Mouse (Mus musculus) erythroblast, adult 5-6 weeks (primary cell): ENCODE measurements around the gene 5730455P16Rik. TPM values are rescaled to one million over a fixed set of nuclear protein-coding genes. Genes with fewer than 3 reads are reported as not detected.
A peak's percentile ranks its signal among the peaks of the same experiment; 100 is the strongest.
"Not testable (repeated sequence)": the region's sequence is repeated elsewhere in the genome, so short reads cannot be mapped to it uniquely, and the experiment has no call there.

ENCODE experiments used
- ATAC-seq: replicated peaks from 2 replicates; pipeline ENCODE4 v1.8.0; 2016; ENCODE audit warnings: moderate number of reproducible peaks, mild to moderate bottlenecking, moderate TSS enrichment, inconsistent platforms; ENCODE audit not compliant: poor library complexity, low FRiP score, severe bottlenecking
- total RNA-seq, 2 experiments: library from RNA; stranded (forward) in 1 of 2; stranded (reverse) in 1 of 2; fragments of 150-400 nt in 1 of 2; fragments of 200-764, 138-1000 nt in 1 of 2; gene quantifications; 2 replicates each; pipeline versions ENCODE4 v1.2.3 to v1.2.4; 2015 to 2017; ENCODE audit warnings: low replicate concordance in 2 of 2

5730455P16Rik gene
- total RNA-seq, 2 experiments from 2014 or later, result 0.96 to 4.0 TPM

DNA sequence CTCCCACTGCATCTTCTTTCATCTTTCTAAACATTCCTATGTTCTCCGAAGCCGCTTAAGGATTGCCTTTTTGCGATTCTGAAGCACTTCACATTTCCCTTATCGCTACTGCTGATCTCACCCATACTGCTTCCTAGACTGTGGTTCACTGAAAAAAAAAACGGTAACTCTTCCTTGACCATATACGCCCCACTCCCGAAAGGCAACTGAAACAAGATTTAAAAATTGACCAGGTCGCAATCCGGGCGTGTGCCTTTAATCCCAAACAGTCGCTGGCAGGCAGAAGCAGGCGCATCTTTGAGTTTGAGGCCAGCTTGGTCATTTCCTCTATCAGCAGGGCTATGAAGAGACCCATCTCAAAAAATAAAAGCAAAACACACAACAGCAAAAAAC is 4.8 kb upstream of the 5730455P16Rik start:
- peak; percentile 36 for ATAC-seq

- ATAC-seq, result not testable (repeated sequence)
These were observed 1.4 kb upstream of the 5730455P16Rik start for GRCm38 (mm10) chr11:80379184-80379583.

GRCm38 (mm10) chr11:80378452-80379068 is 726 bp upstream of the 5730455P16Rik start:
- not testable (repeated sequence) for ATAC-seq

- ATAC-seq, result no peak
These were observed 1.2 kb downstream of the 5730455P16Rik start for GRCm38 (mm10) chr11:80376651-80377050.

DNA sequence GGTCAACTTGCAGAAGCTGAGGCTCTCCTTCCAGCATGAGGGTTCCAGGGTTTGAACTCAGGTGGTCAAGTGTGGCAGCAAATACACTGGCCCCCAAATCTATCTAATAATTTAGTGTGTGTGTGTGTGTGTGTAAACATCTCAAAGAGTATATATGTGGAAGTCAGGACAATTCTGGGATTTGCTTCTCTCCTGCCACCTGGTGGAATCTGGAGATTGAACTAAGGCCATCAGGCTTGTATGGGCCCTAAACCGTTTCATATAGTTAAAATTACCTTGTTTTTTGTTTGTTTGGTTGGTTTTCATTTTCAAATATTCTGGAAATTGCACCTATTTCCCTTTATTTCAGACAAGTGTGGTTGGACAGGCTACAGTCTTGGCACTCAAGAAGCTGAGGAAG is 8.9 kb downstream of the 5730455P16Rik start:
- no peak for ATAC-seq

GRCm38 (mm10) chr11:80354832-80355231 is 23.0 kb downstream of the 5730455P16Rik start:
- ATAC-seq, result no peak

DNA sequence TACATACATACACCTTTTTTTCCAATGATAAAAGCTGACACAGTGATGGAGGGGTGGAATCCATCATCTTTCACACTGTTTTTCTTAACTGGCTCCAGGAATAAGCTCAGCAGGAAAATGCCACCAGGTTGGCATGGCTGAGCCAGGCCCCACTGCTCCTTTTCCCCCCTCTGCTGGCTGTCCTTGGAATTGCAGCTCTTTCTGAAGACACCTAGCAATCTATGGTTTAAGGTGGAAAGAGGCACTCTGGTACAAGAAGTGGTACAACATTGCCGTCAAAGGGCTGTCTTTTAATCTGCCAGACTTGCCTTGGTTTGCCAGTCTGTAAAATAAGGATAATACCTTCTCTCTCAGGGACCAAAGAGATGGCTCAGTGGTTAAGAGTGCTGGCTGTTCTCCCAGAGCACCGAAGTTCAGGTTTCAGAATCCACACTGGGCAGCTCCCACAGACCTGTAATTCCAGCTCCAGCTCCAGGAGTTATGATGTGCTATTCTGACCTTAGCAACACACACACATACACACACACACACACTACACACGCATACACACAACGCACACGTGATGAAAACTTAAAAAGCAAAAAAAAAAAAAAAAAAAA is 25.9 kb downstream of the 5730455P16Rik start:
- ATAC-seq, result peak; percentile 95

DNA sequence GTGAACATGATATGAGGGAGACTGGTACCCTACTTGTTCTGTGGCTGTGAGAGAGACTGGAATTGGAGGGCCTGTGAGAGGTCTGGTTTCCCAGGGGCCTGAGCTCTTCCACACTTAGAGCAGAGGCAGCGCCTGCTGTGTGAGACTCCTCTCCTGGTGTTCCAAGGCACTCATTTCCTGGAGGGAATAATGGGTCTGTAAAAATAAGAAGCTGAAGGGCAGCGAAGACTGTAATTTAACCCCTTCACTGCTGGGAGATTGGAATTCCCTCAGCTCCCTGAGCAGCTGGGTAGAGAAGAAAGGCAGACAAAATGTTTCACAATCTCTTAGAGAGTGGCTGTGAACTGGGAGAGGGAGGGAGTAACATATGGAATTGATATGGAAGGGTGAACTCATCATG is 35.4 kb downstream of the 5730455P16Rik start:
- no peak for ATAC-seq

- no peak for ATAC-seq
These were observed 41.5 kb downstream of the 5730455P16Rik start for GRCm38 (mm10) chr11:80336351-80336730.

GRCm38 (mm10) chr11:80335609-80336350 is 42.1 kb downstream of the 5730455P16Rik start:
- ATAC-seq, result no peak

GRCm38 (mm10) chr11:80332709-80333400 is 45.0 kb downstream of the 5730455P16Rik start:
- no peak for ATAC-seq

DNA sequence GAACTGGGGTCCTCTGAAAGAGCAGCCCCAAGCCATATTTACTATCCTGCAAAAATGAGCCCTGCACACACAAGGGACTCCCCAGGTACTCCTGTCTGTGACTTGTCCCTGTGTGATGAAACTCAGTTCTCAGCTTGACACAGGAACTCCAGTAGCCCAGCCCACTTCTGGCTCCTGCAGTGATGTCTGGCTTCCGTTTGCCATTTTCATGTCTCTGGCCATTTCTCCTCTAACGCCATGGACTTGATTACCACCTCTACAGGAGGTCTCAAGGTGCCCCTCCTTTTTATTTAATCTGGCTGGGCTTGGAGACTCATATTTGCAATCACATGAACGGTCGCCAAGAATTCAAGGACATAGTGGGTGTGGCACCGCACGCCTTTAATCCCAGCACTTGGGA is 53.2 kb downstream of the 5730455P16Rik start:
- ATAC-seq, result no peak

DNA sequence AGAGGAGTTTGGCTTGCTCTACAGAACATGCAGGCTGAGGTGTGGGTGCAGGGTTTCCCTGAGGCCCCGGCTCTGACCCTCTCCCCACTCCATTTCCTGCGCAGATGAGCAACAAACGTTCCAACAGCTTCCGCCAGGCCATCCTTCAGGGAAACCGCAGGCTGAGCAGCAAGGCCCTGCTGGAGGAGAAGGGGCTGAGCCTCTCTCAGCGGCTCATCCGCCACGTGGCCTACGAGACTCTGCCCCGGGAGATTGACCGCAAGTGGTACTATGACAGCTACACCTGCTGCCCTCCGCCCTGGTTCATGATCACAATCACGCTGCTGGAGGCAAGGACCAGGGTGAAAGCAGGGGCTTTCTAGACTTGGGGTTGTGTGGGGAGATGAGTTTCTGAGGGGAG is 54.6 kb downstream of the 5730455P16Rik start:
- no peak for ATAC-seq

DNA sequence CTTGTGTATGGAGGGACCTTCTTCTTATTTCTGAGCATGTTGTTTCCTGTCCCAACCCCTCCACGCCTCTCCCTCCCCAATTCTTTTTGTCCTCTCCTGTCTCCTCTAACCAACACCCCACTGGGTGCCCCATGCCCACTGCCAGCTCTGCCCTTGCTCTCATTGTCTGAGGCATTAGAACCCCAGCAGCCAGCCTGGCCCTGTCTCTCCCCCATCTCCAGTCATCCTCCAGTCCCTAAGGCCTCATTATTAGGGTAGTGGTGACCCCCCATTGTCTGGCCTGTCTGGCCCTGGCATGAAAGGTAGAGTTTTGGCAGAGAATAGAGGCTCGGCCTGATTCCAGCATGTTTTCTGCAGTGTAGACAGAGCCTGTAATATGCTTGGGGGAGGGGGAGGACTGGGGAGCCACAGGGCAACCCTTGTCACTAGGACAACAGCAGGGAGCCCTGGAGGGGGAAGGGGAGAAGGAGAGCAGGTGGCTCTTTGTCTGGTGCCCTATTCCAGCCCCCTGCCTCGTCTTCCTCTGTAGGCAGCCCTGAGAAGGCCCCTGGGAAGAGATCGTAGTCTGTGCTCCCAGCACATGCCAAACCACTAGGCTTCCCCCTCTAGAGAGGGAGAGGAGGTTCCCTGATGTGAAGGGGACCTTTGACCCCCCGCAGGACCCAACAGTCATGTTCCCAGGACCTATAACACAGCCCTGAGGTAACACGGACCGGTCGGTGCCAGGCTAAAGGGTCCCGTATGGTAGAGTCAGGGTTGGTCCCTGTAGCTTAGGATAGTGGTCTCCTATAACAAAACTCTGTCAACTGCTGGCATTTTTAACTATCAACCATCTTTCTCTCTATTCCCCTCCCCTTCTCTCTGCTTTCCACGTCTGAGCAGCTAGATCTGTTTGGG is 61.8 kb downstream of the 5730455P16Rik start:
- ATAC-seq, result no peak

- no peak for ATAC-seq
These were observed 63.9 kb downstream of the 5730455P16Rik start for GRCm38 (mm10) chr11:80313944-80314343.

DNA sequence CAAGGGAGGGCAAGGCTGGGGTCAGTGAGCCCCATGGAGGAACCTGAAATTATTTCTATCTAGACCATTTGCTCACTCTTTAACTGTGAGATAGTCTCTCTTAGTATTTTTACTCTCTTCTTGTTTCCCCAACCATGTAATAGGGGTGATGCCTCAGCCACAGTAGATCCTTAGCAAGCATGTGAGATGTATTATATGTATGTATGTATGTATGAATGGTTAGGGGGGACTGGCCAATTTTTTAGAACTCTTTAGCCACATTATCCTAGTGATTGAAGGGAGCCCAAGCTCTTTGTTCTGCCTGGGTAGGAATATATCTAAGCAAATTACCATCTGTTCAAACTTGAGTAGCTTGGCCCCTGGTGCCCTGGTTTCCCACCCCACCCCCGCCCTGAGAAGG is 64.4 kb downstream of the 5730455P16Rik start:
- ATAC-seq, result no peak

GRCm38 (mm10) chr11:80312565-80312964 is 65.3 kb downstream of the 5730455P16Rik start:
- ATAC-seq, result no peak

- no peak for ATAC-seq
These were observed 65.8 kb downstream of the 5730455P16Rik start for GRCm38 (mm10) chr11:80312049-80312448.

DNA sequence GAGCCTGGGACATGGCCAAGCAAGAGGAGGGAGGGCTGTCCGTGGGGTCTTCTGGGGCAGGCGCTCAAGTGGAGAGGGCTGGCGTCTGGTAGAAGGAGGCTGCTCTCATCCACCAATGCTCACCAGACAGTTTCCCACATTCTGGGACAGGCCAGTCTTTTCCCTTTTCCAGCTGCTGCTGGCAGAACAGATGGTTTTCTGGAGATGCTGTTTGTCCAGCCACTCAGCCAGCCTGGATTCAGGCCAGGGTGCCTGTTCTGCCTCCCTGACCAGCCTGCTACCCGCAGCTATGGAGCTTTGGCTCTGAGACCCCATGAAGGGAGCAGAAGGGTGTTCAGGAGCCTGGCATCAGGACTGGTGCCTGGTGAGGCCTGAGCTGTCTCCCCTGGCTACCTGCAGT is 66.6 kb downstream of the 5730455P16Rik start:
- ATAC-seq, result no peak
